Mouse (Mus musculus) small intestine, adult 2 months (tissue): Measurements from ENCODE around the gene Syne2.
"Not testable (repeated sequence)": the region's sequence is repeated elsewhere in the genome, so short reads cannot be mapped to it uniquely, and the experiment has no call there.

Experiments used
- CTCF ChIP-seq: fragments of 200-500 bp; IDR thresholded peaks from 2 replicates; pipeline ENCODE4 v1.5.1; 2012; ENCODE audit warnings: low read depth, mild to moderate bottlenecking, control low read depth, inconsistent platforms, low read length, moderate library complexity, mixed read lengths; ENCODE audit not compliant: insufficient replicate concordance, insufficient read length; ENCODE audit errors: extremely low read depth
- POLR2A ChIP-seq: fragments of 200-500 bp; IDR thresholded peaks from 2 replicates; pipeline ENCODE4 v1.6.1; 2012; ENCODE audit warnings: low read depth, mild to moderate bottlenecking, control low read depth, inconsistent platforms, low read length, moderate library complexity

- not testable (repeated sequence) for TF ChIP-seq CTCF, POLR2A
These were observed 334.5 kb downstream of the Syne2 start for GRCm38 (mm10) chr12:76152389-76152788.
